Mouse (Mus musculus) right cerebral cortex, postnatal 14 days (tissue): ENCODE data around the gene Rcbtb2.

ENCODE experiments used
- DNase-seq: peaks from one replicate; pipeline ENCODE4 v3.0.0; 2022

Gene Rcbtb2

GRCm38 (mm10) chr14:73162192-73162800, 39.5 kb downstream of the Rcbtb2 start:
- DNase-seq, result no peak

- no peak for DNase-seq
Observed at GRCm38 (mm10) chr14:73163363-73163998, 40.6 kb downstream of the Rcbtb2 start.

- DNase-seq, result no peak
Observed at GRCm38 (mm10) chr14:73165136-73165535, 42.3 kb downstream of the Rcbtb2 start.

- no peak for DNase-seq
Observed at GRCm38 (mm10) chr14:73168605-73169004, 45.8 kb downstream of the Rcbtb2 start.

- DNase-seq, result no peak
Observed at GRCm38 (mm10) chr14:73169926-73170844, 47.3 kb downstream of the Rcbtb2 start.

- DNase-seq, result no peak
Observed at GRCm38 (mm10) chr14:73172196-73173011, 49.6 kb downstream of the Rcbtb2 start.

GRCm38 (mm10) chr14:73173662-73174061, 50.8 kb downstream of the Rcbtb2 start:
- DNase-seq, result no peak

GRCm38 (mm10) chr14:73174091-73174995, 51.5 kb downstream of the Rcbtb2 start:
- no peak for DNase-seq

GRCm38 (mm10) chr14:73175031-73175430, 52.2 kb downstream of the Rcbtb2 start:
- DNase-seq, result no peak

GRCm38 (mm10) chr14:73175814-73176213, 53.0 kb downstream of the Rcbtb2 start:
- DNase-seq, result no peak

GRCm38 (mm10) chr14:73176266-73176665, 53.4 kb downstream of the Rcbtb2 start:
- no peak for DNase-seq

- DNase-seq, result no peak
Observed at GRCm38 (mm10) chr14:73177961-73178360, 55.1 kb downstream of the Rcbtb2 start.

- DNase-seq, result no peak
Observed at GRCm38 (mm10) chr14:73179221-73179681, 56.4 kb downstream of the Rcbtb2 start.

- DNase-seq, result no peak
Observed at GRCm38 (mm10) chr14:73180671-73181070, 57.8 kb downstream of the Rcbtb2 start.

- DNase-seq, result no peak
Observed at GRCm38 (mm10) chr14:73181144-73181543, 58.3 kb downstream of the Rcbtb2 start.

- DNase-seq, result no peak
Observed at GRCm38 (mm10) chr14:73186875-73187274, 64.0 kb downstream of the Rcbtb2 start.

GRCm38 (mm10) chr14:73199058-73199457, 76.2 kb downstream of the Rcbtb2 start:
- DNase-seq, result no peak

GRCm38 (mm10) chr14:73201447-73201846, 78.6 kb downstream of the Rcbtb2 start:
- no peak for DNase-seq

- no peak for DNase-seq
Observed at GRCm38 (mm10) chr14:73204016-73204415, 81.2 kb downstream of the Rcbtb2 start.

- DNase-seq, result no peak
Observed at GRCm38 (mm10) chr14:73209262-73209661, 86.4 kb downstream of the Rcbtb2 start.

GRCm38 (mm10) chr14:73210196-73210595, 87.4 kb downstream of the Rcbtb2 start:
- no peak for DNase-seq

GRCm38 (mm10) chr14:73211477-73211876, 88.6 kb downstream of the Rcbtb2 start:
- no peak for DNase-seq
